Mouse (Mus musculus): ENCODE data around the gene Ccz1. TPM values are rescaled to one million over a fixed set of nuclear protein-coding genes. Genes with fewer than 3 reads are reported as not detected.

Ccz1 gene
- total and polyA plus RNA-seq, 3 experiments: 6.6 to 57.1 (median 51.1) TPM

GRCm38 (mm10) chr5:143943231-143944125 lies 71.2 kb downstream of the Ccz1 start:
- no peak for DNase-seq

- DNase-seq: no peak
Measured at GRCm38 (mm10) chr5:143941588-143941987, 73.1 kb downstream of the Ccz1 start.

Other genes with a start within 250 kb of the Ccz1 start
- gene Eif2ak1, start 197.1 kb downstream of the Ccz1 start, total RNA-seq (2021): 10 to 100 TPM; 38.4 to 38.8 TPM
- gene Eif2ak1, start 197.1 kb downstream of the Ccz1 start, polyA plus RNA-seq (2012; rRNA removed): 20.2 and 25.6 TPM in 2 replicates
- not detected for gene Ankrd61, start 117.2 kb downstream of the Ccz1 start, total RNA-seq (2021)
- 0.08 TPM in 1 of 2 replicates, not detected in the other for gene Ankrd61, start 117.2 kb downstream of the Ccz1 start, polyA plus RNA-seq (2012; rRNA removed)
- gene Aimp2, start 105.0 kb downstream of the Ccz1 start, total RNA-seq (2021): 10 to 100 TPM; 37.5 to 38.1 TPM
- gene Aimp2, start 105.0 kb downstream of the Ccz1 start, polyA plus RNA-seq (2012; rRNA removed): 69.2 and 77.6 TPM in 2 replicates
- 1 to 10 TPM; 7.1 to 7.9 TPM for gene Pms2, start 104.9 kb downstream of the Ccz1 start, total RNA-seq (2021)
- 0.70 and 0.73 TPM in 2 replicates for gene Pms2, start 104.9 kb downstream of the Ccz1 start, polyA plus RNA-seq (2012; rRNA removed)
- under 1 TPM in 1 of 2 experiments, not detected in 1; 0.95 TPM for gene Gm42421, start 86.7 kb downstream of the Ccz1 start, total RNA-seq (2021)
- not detected in 2 replicates for gene Gm42421, start 86.7 kb downstream of the Ccz1 start, polyA plus RNA-seq (2012; rRNA removed)
- gene Rsph10b, start 81.8 kb downstream of the Ccz1 start, total RNA-seq (2021): 1 to 10 TPM; 4.3 to 7.4 TPM
- 0.21 and 0.31 TPM in 2 replicates for gene Rsph10b, start 81.8 kb downstream of the Ccz1 start, polyA plus RNA-seq (2012; rRNA removed)
- gene Ocm, start 11.8 kb upstream of the Ccz1 start, total RNA-seq (2021): not detected
- gene Ocm, start 11.8 kb upstream of the Ccz1 start, polyA plus RNA-seq (2012; rRNA removed): not detected in 2 replicates
- 10 to 100 TPM; 32.1 to 36.1 TPM for gene Lmtk2, start 85.6 kb upstream of the Ccz1 start, total RNA-seq (2021)
- gene Lmtk2, start 85.6 kb upstream of the Ccz1 start, polyA plus RNA-seq (2012; rRNA removed): 14.4 and 14.6 TPM in 2 replicates
- 1 to 10 TPM in 1 of 2 experiments, under 1 TPM in 1; 0.49 to 1.0 TPM for gene Bhlha15, start 175.4 kb upstream of the Ccz1 start, total RNA-seq (2021)
- gene Bhlha15, start 175.4 kb upstream of the Ccz1 start, polyA plus RNA-seq (2012; rRNA removed): 0.69 and 0.88 TPM in 2 replicates
- gene Tecpr1, start 208.7 kb upstream of the Ccz1 start, total RNA-seq (2021): 100 to 1,000 TPM in 1 of 2 experiments, 10 to 100 TPM in 1; 77.8 to 125 TPM
- gene Tecpr1, start 208.7 kb upstream of the Ccz1 start, polyA plus RNA-seq (2012; rRNA removed): 130 and 135 TPM in 2 replicates
- gene Bri3, start 229.6 kb upstream of the Ccz1 start, total RNA-seq (2021): 100 to 1,000 TPM; 127 TPM
- gene Bri3, start 229.6 kb upstream of the Ccz1 start, polyA plus RNA-seq (2012; rRNA removed): 248 and 377 TPM in 2 replicates

Measured in adrenal gland, adult 2 months (tissue).